Mouse (Mus musculus) hindbrain, embryonic 16.5 days (tissue): ENCODE results near the gene Asah2. TPM values are rescaled to one million over a fixed set of nuclear protein-coding genes. Genes with fewer than 3 reads are reported as not detected.

ENCODE experiments used
- ATAC-seq: fragments of 200-750 bp; cut with Nextera tagmentation; 2 replicates; pipeline ENCODE4 v1.8.0; 2017; ENCODE audit warnings: moderate TSS enrichment, moderate library complexity
- H3K27ac ChIP-seq: fragments of 300-500 bp; sonication (generic); 2 replicates; pipeline ENCODE4 v1.5.1; 2014; ENCODE audit warnings: low read depth, mild to moderate bottlenecking, control low read depth, low read length, moderate library complexity
- H3K27me3 ChIP-seq: fragments of 300-500 bp; sonication (generic); replicated peaks from 2 replicates; pipeline ENCODE4 v1.6.1; 2014; ENCODE audit warnings: low read length; ENCODE audit not compliant: control insufficient read depth, insufficient read depth
- H3K36me3 ChIP-seq: fragments of 300-500 bp; sonication (generic); 2 replicates; pipeline ENCODE4 v1.6.1; 2014; ENCODE audit warnings: mild to moderate bottlenecking, low read length, moderate library complexity, mixed read lengths; ENCODE audit not compliant: control insufficient read depth, insufficient read depth
- H3K4me1 ChIP-seq: fragments of 300-500 bp; sonication (generic); 2 replicates; pipeline ENCODE4 v1.6.1; 2014; ENCODE audit warnings: low read depth, low read length; ENCODE audit not compliant: control insufficient read depth, insufficient read depth
- H3K4me2 ChIP-seq: fragments of 300-500 bp; sonication (generic); 2 replicates; pipeline ENCODE4 v1.6.1; 2014; ENCODE audit warnings: mild to moderate bottlenecking, low read length, control low read depth, moderate library complexity
- H3K4me3 ChIP-seq: fragments of 300-500 bp; sonication (generic); 2 replicates; pipeline ENCODE4 v1.5.1; 2014; ENCODE audit warnings: mild to moderate bottlenecking, low read length, control low read depth, moderate library complexity
- H3K9ac ChIP-seq: fragments of 300-500 bp; sonication (generic); 2 replicates; pipeline ENCODE4 v1.6.1; 2014; ENCODE audit warnings: low read depth, mild to moderate bottlenecking, control low read depth, low read length, moderate library complexity
- H3K9me3 ChIP-seq: fragments of 300-500 bp; sonication (generic); 2 replicates; pipeline ENCODE4 v1.6.1; 2014; ENCODE audit warnings: mild to moderate bottlenecking, low read length, moderate library complexity; ENCODE audit not compliant: control insufficient read depth
- WGBS: fragments of 180-500 bp; shearing (Covaris S2); extraction: QIAGEN DNeasy Blood & Tissue Kit; methylation state at CpG from one replicate; pipeline ENCODE4 v1.1.7; 2014; 5-methylcytosine and 5-hydroxymethylcytosine counted together
- polyA plus RNA-seq: library from polyadenylated mRNA; unstranded; fragments of >200 nt; fragmentation: Nextera tagmentation; extraction: Ambion mirVana; gene quantifications from 2 replicates; pipeline ENCODE4 v1.2.1, GENCODE M21; 2015

The Asah2 gene
- polyA plus RNA-seq, 1 experiment from 2014 or later = 0.99 TPM

DNA sequence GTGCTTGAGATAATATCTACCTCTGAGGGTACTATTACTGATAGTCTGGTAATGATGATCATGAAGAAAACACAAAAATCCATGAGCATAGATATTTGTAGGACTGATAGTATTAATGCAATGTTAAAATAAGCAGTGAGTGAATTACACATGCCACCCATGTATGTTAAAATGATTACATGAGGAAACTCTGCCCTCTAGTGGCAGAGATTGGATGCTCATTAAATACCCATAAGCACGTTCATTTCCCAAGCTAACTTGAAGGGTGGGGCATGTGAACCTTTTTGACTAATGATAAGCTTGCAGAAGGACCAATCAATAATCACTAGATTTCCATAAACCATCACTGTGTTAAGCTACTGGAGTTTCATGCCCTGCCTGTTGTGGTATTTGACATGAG is 77.6 kb downstream of the Asah2 start:
- no peak overlapping the region for H3K4me2 ChIP-seq
- ATAC-seq = peak; percentile 60; the same call in 1 of the 2 replicates

GRCm38 (mm10) chr19:32025443-32025842 is 82.6 kb downstream of the Asah2 start:
- Histone ChIP-seq H3K27me3 (no peaks in the 10 kb centered on the region), H3K9me3 (no peaks in the 10 kb centered on the region), H3K4me1 (no peaks in the 10 kb centered on the region), H3K4me3 (no peak overlapping the region), H3K27ac (no peak overlapping the region), H3K36me3 (no peaks in the 10 kb centered on the region), H3K4me2 (no peak overlapping the region), H3K9ac (no peak overlapping the region)
- 75% methylated on average over 3 of the region's 3 CpGs for WGBS
- peak; percentile 61; the same call in 1 of the 2 replicates for ATAC-seq

More for the DNA sequence above, 77.6 kb downstream of the Asah2 start:
- Histone ChIP-seq H3K4me3 (no peak overlapping the region), H3K9me3 (no peaks in the 10 kb centered on the region), H3K36me3 (no peaks in the 10 kb centered on the region), H3K27ac (no peak overlapping the region), H3K9ac (no peak overlapping the region), H3K4me1 (no peaks in the 10 kb centered on the region), H3K27me3 (no peaks in the 10 kb centered on the region)
- 3% methylated on average over 1 of the region's 1 CpGs for WGBS

GRCm38 (mm10) chr19:32019722-32020121 is 88.3 kb downstream of the Asah2 start:
- 52% methylated on average over 8 of the region's 8 CpGs for WGBS
- ATAC-seq = 0 out of 2 replicates have a peak, but pooled peaks have one; percentile 45
- H3K4me2 ChIP-seq = no peak overlapping the region
- H3K4me1 ChIP-seq = no peaks in the 10 kb centered on the region
- no peak overlapping the region for H3K4me3 ChIP-seq
- H3K27me3 ChIP-seq = no peaks in the 10 kb centered on the region
- no peaks in the 10 kb centered on the region for H3K9me3 ChIP-seq
- no peak overlapping the region for H3K9ac ChIP-seq
- no peaks in the 10 kb centered on the region for H3K36me3 ChIP-seq
- H3K27ac ChIP-seq = no peak overlapping the region

DNA sequence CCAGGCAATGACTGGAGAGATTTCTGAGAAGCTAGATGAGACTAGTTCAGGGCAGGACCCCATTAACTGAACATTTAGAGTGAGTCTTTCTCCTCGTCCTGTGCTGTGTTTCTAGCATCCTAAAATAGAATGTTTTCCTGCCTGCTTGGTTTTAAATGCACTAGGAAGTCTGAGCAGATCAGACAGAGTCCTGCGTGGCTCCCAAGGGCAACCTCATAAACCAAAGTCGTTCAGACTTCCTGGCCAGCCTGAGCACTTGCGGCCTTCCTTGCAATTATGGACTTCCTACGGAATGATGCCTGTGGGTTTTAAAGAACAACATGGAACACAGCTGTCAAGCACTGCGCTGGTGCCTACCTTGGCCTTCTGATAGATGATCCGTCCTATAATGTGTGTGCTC is 89.4 kb downstream of the Asah2 start:
- H3K9ac ChIP-seq = no peak overlapping the region
- H3K4me3 ChIP-seq = no peak overlapping the region
- H3K9me3 ChIP-seq = no peaks in the 10 kb centered on the region
- no peaks in the 10 kb centered on the region for H3K4me1 ChIP-seq
- H3K27ac ChIP-seq = no peak overlapping the region
- ATAC-seq = no peak
- H3K27me3 ChIP-seq = no peaks in the 10 kb centered on the region
- 74% methylated on average over 7 of the region's 7 CpGs for WGBS
- no peaks in the 10 kb centered on the region for H3K36me3 ChIP-seq
- no peak overlapping the region for H3K4me2 ChIP-seq

GRCm38 (mm10) chr19:32018053-32018452 is 90.0 kb downstream of the Asah2 start:
- 97% methylated on average over 5 of the region's 5 CpGs for WGBS
- H3K27ac ChIP-seq = no peak overlapping the region
- H3K27me3 ChIP-seq = no peaks in the 10 kb centered on the region
- H3K9me3 ChIP-seq = no peaks in the 10 kb centered on the region
- ATAC-seq = no peak
- H3K9ac ChIP-seq = no peak overlapping the region
- H3K4me3 ChIP-seq = no peak overlapping the region
- no peaks in the 10 kb centered on the region for H3K4me1 ChIP-seq
- H3K36me3 ChIP-seq = no peaks in the 10 kb centered on the region
- no peak overlapping the region for H3K4me2 ChIP-seq

- WGBS = 68% methylated on average over 5 of the region's 5 CpGs
- Histone ChIP-seq H3K4me3 (no peak overlapping the region), H3K9me3 (no peaks in the 10 kb centered on the region), H3K36me3 (no peaks in the 10 kb centered on the region), H3K4me2 (no peak overlapping the region), H3K9ac (no peak overlapping the region), H3K27me3 (no peaks in the 10 kb centered on the region), H3K27ac (no peak overlapping the region), H3K4me1 (no peaks in the 10 kb centered on the region)
- ATAC-seq = no peak
Observed at GRCm38 (mm10) chr19:32002623-32003022, 105.4 kb downstream of the Asah2 start.

- no peak overlapping the region for H3K4me2 ChIP-seq
- H3K4me3 ChIP-seq = no peak overlapping the region
- no peaks in the 10 kb centered on the region for H3K4me1 ChIP-seq
- H3K9ac ChIP-seq = no peak overlapping the region
- H3K27ac ChIP-seq = no peak overlapping the region
- no peaks in the 10 kb centered on the region for H3K27me3 ChIP-seq
- WGBS = 95% methylated on average over 3 of the region's 3 CpGs
- ATAC-seq = no peak
- no peaks in the 10 kb centered on the region for H3K9me3 ChIP-seq
- H3K36me3 ChIP-seq = no peaks in the 10 kb centered on the region
Observed at GRCm38 (mm10) chr19:31996916-31997315, 111.1 kb downstream of the Asah2 start.

GRCm38 (mm10) chr19:31991057-31991456 is 117.0 kb downstream of the Asah2 start:
- H3K9me3 ChIP-seq = no peaks in the 10 kb centered on the region
- H3K4me1 ChIP-seq = no peaks in the 10 kb centered on the region
- no peak overlapping the region for H3K27ac ChIP-seq
- no peak overlapping the region for H3K4me2 ChIP-seq
- no peak overlapping the region for H3K4me3 ChIP-seq
- 89% methylated on average over 6 of the region's 6 CpGs for WGBS
- ATAC-seq = no peak
- H3K27me3 ChIP-seq = no peaks in the 10 kb centered on the region
- H3K9ac ChIP-seq = no peak overlapping the region
- no peaks in the 10 kb centered on the region for H3K36me3 ChIP-seq

- no peaks in the 10 kb centered on the region for H3K27me3 ChIP-seq
- no peak overlapping the region for H3K4me3 ChIP-seq
- no peak overlapping the region for H3K4me2 ChIP-seq
- no peak overlapping the region for H3K9ac ChIP-seq
- 78% methylated on average over 2 of the region's 2 CpGs for WGBS
- H3K4me1 ChIP-seq = no peaks in the 10 kb centered on the region
- ATAC-seq = no peak
- no peaks in the 10 kb centered on the region for H3K9me3 ChIP-seq
- H3K36me3 ChIP-seq = no peaks in the 10 kb centered on the region
- H3K27ac ChIP-seq = no peak overlapping the region
Observed at GRCm38 (mm10) chr19:31975882-31976281, 132.1 kb downstream of the Asah2 start.

- no peak overlapping the region for H3K4me3 ChIP-seq
- no peak overlapping the region for H3K4me2 ChIP-seq
- H3K9me3 ChIP-seq = no peaks in the 10 kb centered on the region
- 11% methylated on average over 6 of the region's 6 CpGs for WGBS
- no peaks in the 10 kb centered on the region for H3K4me1 ChIP-seq
- no peak overlapping the region for H3K27ac ChIP-seq
- no peaks in the 10 kb centered on the region for H3K36me3 ChIP-seq
- H3K27me3 ChIP-seq = no peaks in the 10 kb centered on the region
- ATAC-seq = peak; percentile 95
- no peak overlapping the region for H3K9ac ChIP-seq
Observed at GRCm38 (mm10) chr19:31971998-31972397, 136.0 kb downstream of the Asah2 start.
